Mouse (Mus musculus) retina, adult 2 months (tissue): ENCODE results near the gene Mei4.

ENCODE experiments used
- DNase-seq: peaks from one replicate; pipeline ENCODE4 v3.0.0-alpha.2; 2012; ENCODE audit warnings: low read depth, low spot score

Gene Mei4

GRCm38 (mm10) chr9:82160143-82160542 is 296.7 kb downstream of the Mei4 start:
- no peak for DNase-seq

DNA sequence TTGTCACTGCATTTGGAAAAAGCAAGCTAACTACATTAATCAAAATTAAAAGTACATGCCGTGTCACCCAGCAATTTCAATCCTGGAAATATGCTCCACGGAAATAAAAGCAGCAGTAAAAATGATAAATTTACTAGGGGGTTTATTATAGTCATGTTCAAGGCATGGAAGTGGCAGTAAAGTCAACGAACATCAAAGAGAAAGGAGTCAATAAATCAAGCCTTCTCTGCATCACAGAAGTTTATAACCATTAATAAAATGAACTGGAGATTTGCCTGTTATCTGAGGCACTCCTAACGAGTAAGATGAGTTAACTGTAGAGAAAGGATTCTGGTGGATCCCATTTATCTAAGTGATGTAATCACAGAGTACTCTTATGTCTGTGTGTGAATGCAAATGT is 298.9 kb downstream of the Mei4 start:
- DNase-seq = no peak

DNA sequence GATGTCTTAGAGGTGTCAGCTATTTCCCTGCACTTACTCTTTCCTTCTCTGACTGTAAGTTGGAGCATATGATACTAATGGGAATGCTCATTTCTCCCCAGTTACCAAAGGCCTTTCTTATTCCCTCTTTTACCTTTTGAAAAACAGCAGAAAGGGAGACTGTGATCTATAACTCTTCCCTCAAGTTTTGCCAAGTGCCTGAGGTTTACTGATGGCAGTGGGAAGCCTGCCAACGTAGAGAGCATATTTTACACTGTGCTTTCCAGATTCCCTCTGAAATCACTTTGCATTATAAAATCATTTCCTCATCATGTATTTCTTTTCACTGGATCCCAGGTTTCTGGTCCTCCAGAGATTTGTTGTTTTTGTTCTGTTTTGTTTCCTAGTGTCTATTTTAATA is 354.5 kb downstream of the Mei4 start:
- DNase-seq = no peak

DNA sequence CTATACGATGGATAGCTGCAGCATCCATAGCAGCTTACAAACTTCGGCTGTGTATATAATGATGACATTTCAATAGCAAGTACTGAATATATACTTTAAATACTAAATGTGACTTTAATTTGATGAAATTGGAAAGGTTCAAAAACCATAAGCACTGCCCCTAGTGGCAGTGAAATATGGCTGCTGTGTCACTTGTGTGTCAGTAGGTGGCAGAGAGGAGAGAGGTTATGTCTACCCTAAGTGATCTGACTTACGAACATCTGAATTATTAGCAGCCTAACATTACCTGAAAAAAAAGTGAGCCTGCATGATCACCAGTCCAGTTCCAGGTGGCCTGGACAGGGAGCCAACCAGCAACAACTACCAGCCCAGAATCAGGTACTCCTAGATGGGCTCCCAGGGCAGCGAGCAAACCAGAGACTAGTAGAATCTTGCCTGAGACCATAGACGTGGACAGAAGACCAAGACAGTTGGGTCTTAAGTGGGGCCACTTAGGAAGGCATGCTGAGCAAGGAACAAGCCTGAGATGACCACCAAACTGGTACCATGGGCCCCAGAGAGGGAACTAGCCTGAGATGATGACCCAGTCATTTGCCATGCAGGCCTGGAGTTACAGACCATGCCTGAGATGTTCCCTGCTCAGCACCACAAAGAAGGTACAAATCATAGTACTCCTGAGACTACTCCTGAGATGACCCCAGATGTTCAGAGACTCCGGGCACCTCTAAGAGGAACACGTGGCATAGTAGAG is 384.4 kb downstream of the Mei4 start:
- no peak for DNase-seq
